Mouse (Mus musculus): Measurements from ENCODE around the gene 9930111J21Rik2. TPM values are rescaled to one million over a fixed set of nuclear protein-coding genes. Genes with fewer than 3 reads are reported as not detected.
"Not testable (repeated sequence)": the region's sequence is repeated elsewhere in the genome, so short reads cannot be mapped to it uniquely, and the experiment has no call there.

Gene 9930111J21Rik2
- polyA plus RNA-seq (2014; fragmentation: Nextera tagmentation; extraction: Ambion mirVana): 0.45 and 0.50 TPM in 2 replicates

GRCm38 (mm10) chr11:49051093-49051891, at the start of gene 9930111J21Rik2:
TSS of gene 9930111J21Rik2 (minus strand) at chr11:49051242.
- H3K4me3 ChIP-seq (ENCODE audit: low read depth, low read length); H3K36me3 ChIP-seq (ENCODE audit: control insufficient read depth, insufficient read depth, low read length); H3K4me2 ChIP-seq (ENCODE audit: low read length); DNase-seq (ENCODE audit: low spot score); H3K9ac ChIP-seq (ENCODE audit: low read length); H3K27ac ChIP-seq (ENCODE audit: low read depth); H3K4me1 ChIP-seq (replicated peaks; ENCODE audit: control insufficient read depth, insufficient read depth, low read length); H3K27me3 ChIP-seq (replicated peaks; ENCODE audit: control insufficient read depth, insufficient read depth, low read length); ATAC-seq (replicated peaks; ENCODE audit: low FRiP score, low TSS enrichment, low read depth); H3K9me3 ChIP-seq (ENCODE audit: control insufficient read depth, low read length): not testable (repeated sequence)
- 91% methylated on average over 1 of the region's 6 CpGs for WGBS

- H3K27ac ChIP-seq (ENCODE audit: low read depth): no peak overlapping the region
- no peaks in the 10 kb centered on the region for H3K36me3 ChIP-seq (ENCODE audit: control insufficient read depth, insufficient read depth, low read length)
- H3K9ac ChIP-seq (ENCODE audit: low read length): no peak overlapping the region
- DNase-seq (ENCODE audit: low spot score) (no peak), ATAC-seq (replicated peaks; ENCODE audit: low FRiP score, low TSS enrichment, low read depth) (no peak)
- H3K4me1 ChIP-seq (replicated peaks; ENCODE audit: control insufficient read depth, insufficient read depth, low read length): peaks cover 11% of the 10 kb centered on the region
- 88% methylated on average over 3 of the region's 3 CpGs for WGBS
- no peak overlapping the region for H3K4me3 ChIP-seq (ENCODE audit: low read depth, low read length)
- H3K4me2 ChIP-seq (ENCODE audit: low read length): no peak overlapping the region
- H3K27me3 ChIP-seq (replicated peaks; ENCODE audit: control insufficient read depth, insufficient read depth, low read length): no peaks in the 10 kb centered on the region
- no peaks in the 10 kb centered on the region for H3K9me3 ChIP-seq (ENCODE audit: control insufficient read depth, low read length)
Observed at GRCm38 (mm10) chr11:49100409-49100808, 49.4 kb upstream of the 9930111J21Rik2 start.

- no peaks in the 10 kb centered on the region for H3K9me3 ChIP-seq (ENCODE audit: control insufficient read depth, low read length)
- H3K4me3 ChIP-seq (ENCODE audit: low read depth, low read length): no peak overlapping the region
- 91% methylated on average over 4 of the region's 4 CpGs for WGBS
- H3K36me3 ChIP-seq (ENCODE audit: control insufficient read depth, insufficient read depth, low read length): no peaks in the 10 kb centered on the region
- no peak overlapping the region for H3K27ac ChIP-seq (ENCODE audit: low read depth)
- no peak overlapping the region for H3K9ac ChIP-seq (ENCODE audit: low read length)
- ATAC-seq (replicated peaks; ENCODE audit: low FRiP score, low TSS enrichment, low read depth): no peak
- no peak overlapping the region for H3K4me2 ChIP-seq (ENCODE audit: low read length)
- no peaks in the 10 kb centered on the region for H3K27me3 ChIP-seq (replicated peaks; ENCODE audit: control insufficient read depth, insufficient read depth, low read length)
- DNase-seq (ENCODE audit: low spot score): no peak
- no peaks in the 10 kb centered on the region for H3K4me1 ChIP-seq (replicated peaks; ENCODE audit: control insufficient read depth, insufficient read depth, low read length)
Observed at GRCm38 (mm10) chr11:49095367-49095766, 44.3 kb upstream of the 9930111J21Rik2 start.

- H3K27me3 ChIP-seq (replicated peaks; ENCODE audit: control insufficient read depth, insufficient read depth, low read length): no peaks in the 10 kb centered on the region
- H3K9ac ChIP-seq (ENCODE audit: low read length): no peak overlapping the region
- no peak overlapping the region for H3K27ac ChIP-seq (ENCODE audit: low read depth)
- 80% methylated on average over 6 of the region's 6 CpGs for WGBS
- no peaks in the 10 kb centered on the region for H3K4me1 ChIP-seq (replicated peaks; ENCODE audit: control insufficient read depth, insufficient read depth, low read length)
- H3K4me3 ChIP-seq (ENCODE audit: low read depth, low read length): no peak overlapping the region
- no peaks in the 10 kb centered on the region for H3K9me3 ChIP-seq (ENCODE audit: control insufficient read depth, low read length)
- no peak overlapping the region for H3K4me2 ChIP-seq (ENCODE audit: low read length)
- no peaks in the 10 kb centered on the region for H3K36me3 ChIP-seq (ENCODE audit: control insufficient read depth, insufficient read depth, low read length)
- DNase-seq (ENCODE audit: low spot score): no peak
- ATAC-seq (replicated peaks; ENCODE audit: low FRiP score, low TSS enrichment, low read depth): no peak
Observed at GRCm38 (mm10) chr11:49093861-49094660, 43.0 kb upstream of the 9930111J21Rik2 start.

- Histone ChIP-seq H3K4me2 (ENCODE audit: low read length) (no peak overlapping the region), H3K4me3 (ENCODE audit: low read depth, low read length) (no peak overlapping the region), H3K27ac (ENCODE audit: low read depth) (no peak overlapping the region), H3K4me1 (replicated peaks; ENCODE audit: control insufficient read depth, insufficient read depth, low read length) (peaks cover 9% of the 10 kb centered on the region; the same call in 1 of the 2 replicates), H3K9me3 (ENCODE audit: control insufficient read depth, low read length) (no peaks in the 10 kb centered on the region), H3K9ac (ENCODE audit: low read length) (no peak overlapping the region), H3K27me3 (replicated peaks; ENCODE audit: control insufficient read depth, insufficient read depth, low read length) (no peaks in the 10 kb centered on the region), H3K36me3 (ENCODE audit: control insufficient read depth, insufficient read depth, low read length) (no peaks in the 10 kb centered on the region)
- no peak for ATAC-seq (replicated peaks; ENCODE audit: low FRiP score, low TSS enrichment, low read depth)
- no peak for DNase-seq (ENCODE audit: low spot score)
- WGBS: 87% methylated on average over 2 of the region's 2 CpGs
Observed at GRCm38 (mm10) chr11:49092786-49093185, 41.7 kb upstream of the 9930111J21Rik2 start.

GRCm38 (mm10) chr11:49092053-49092586, 41.1 kb upstream of the 9930111J21Rik2 start:
- H3K9ac ChIP-seq (ENCODE audit: low read length): no peak overlapping the region
- H3K4me1 ChIP-seq (replicated peaks; ENCODE audit: control insufficient read depth, insufficient read depth, low read length): peaks cover 11% of the 10 kb centered on the region; the same call in 1 of the 2 replicates
- DNase-seq (ENCODE audit: low spot score) (peak; percentile 42), ATAC-seq (replicated peaks; ENCODE audit: low FRiP score, low TSS enrichment, low read depth) (no peak)
- no peaks in the 10 kb centered on the region for H3K36me3 ChIP-seq (ENCODE audit: control insufficient read depth, insufficient read depth, low read length)
- H3K9me3 ChIP-seq (ENCODE audit: control insufficient read depth, low read length): no peaks in the 10 kb centered on the region
- H3K27ac ChIP-seq (ENCODE audit: low read depth): no peak overlapping the region
- H3K4me3 ChIP-seq (ENCODE audit: low read depth, low read length): no peak overlapping the region
- H3K4me2 ChIP-seq (ENCODE audit: low read length): no peak overlapping the region
- WGBS: 91% methylated on average over 1 of the region's 1 CpGs
- no peaks in the 10 kb centered on the region for H3K27me3 ChIP-seq (replicated peaks; ENCODE audit: control insufficient read depth, insufficient read depth, low read length)

GRCm38 (mm10) chr11:49091171-49091570, 40.1 kb upstream of the 9930111J21Rik2 start:
- Histone ChIP-seq H3K9me3 (ENCODE audit: control insufficient read depth, low read length) (no peaks in the 10 kb centered on the region), H3K4me2 (ENCODE audit: low read length) (no peak overlapping the region), H3K36me3 (ENCODE audit: control insufficient read depth, insufficient read depth, low read length) (no peaks in the 10 kb centered on the region), H3K27ac (ENCODE audit: low read depth) (no peak overlapping the region), H3K9ac (ENCODE audit: low read length) (no peak overlapping the region), H3K4me1 (replicated peaks; ENCODE audit: control insufficient read depth, insufficient read depth, low read length) (peaks cover 11% of the 10 kb centered on the region; the same call in 1 of the 2 replicates), H3K27me3 (replicated peaks; ENCODE audit: control insufficient read depth, insufficient read depth, low read length) (no peaks in the 10 kb centered on the region), H3K4me3 (ENCODE audit: low read depth, low read length) (no peak overlapping the region)
- DNase-seq (ENCODE audit: low spot score) (peak; percentile 49), ATAC-seq (replicated peaks; ENCODE audit: low FRiP score, low TSS enrichment, low read depth) (no peak)
- 78% methylated on average over 4 of the region's 4 CpGs for WGBS

GRCm38 (mm10) chr11:49090551-49090950, 39.5 kb upstream of the 9930111J21Rik2 start:
- no peak for DNase-seq (ENCODE audit: low spot score)
- ATAC-seq (replicated peaks; ENCODE audit: low FRiP score, low TSS enrichment, low read depth): no peak
- peaks cover 11% of the 10 kb centered on the region; the same call in 1 of the 2 replicates for H3K4me1 ChIP-seq (replicated peaks; ENCODE audit: control insufficient read depth, insufficient read depth, low read length)
- H3K4me3 ChIP-seq (ENCODE audit: low read depth, low read length): no peak overlapping the region
- H3K36me3 ChIP-seq (ENCODE audit: control insufficient read depth, insufficient read depth, low read length): no peaks in the 10 kb centered on the region
- no peak overlapping the region for H3K27ac ChIP-seq (ENCODE audit: low read depth)
- H3K9me3 ChIP-seq (ENCODE audit: control insufficient read depth, low read length): no peaks in the 10 kb centered on the region
- WGBS: 87% methylated on average over 5 of the region's 5 CpGs
- no peak overlapping the region for H3K9ac ChIP-seq (ENCODE audit: low read length)
- H3K4me2 ChIP-seq (ENCODE audit: low read length): no peak overlapping the region
- no peaks in the 10 kb centered on the region for H3K27me3 ChIP-seq (replicated peaks; ENCODE audit: control insufficient read depth, insufficient read depth, low read length)
